Mouse (Mus musculus) kidney, adult 8-10 months (tissue): ENCODE results near the gene Trak1.

Source experiments
- DNase-seq, 2 experiments: peaks; one replicate each; pipeline ENCODE4 v3.0.0; 2022

Trak1 gene

GRCm38 (mm10) chr9:121298065-121298398, 730 bp downstream of the Trak1 start:
- no peak for DNase-seq

GRCm38 (mm10) chr9:121298411-121299091, 1.2 kb downstream of the Trak1 start:
- peak in 1 of 2 experiments; percentile 44 for DNase-seq

- no peak for DNase-seq
These were observed 2.0 kb downstream of the Trak1 start for GRCm38 (mm10) chr9:121299223-121299755.

- no peak for DNase-seq
These were observed 2.8 kb downstream of the Trak1 start for GRCm38 (mm10) chr9:121299976-121300570.

GRCm38 (mm10) chr9:121301041-121301920, 4.0 kb downstream of the Trak1 start:
- no peak for DNase-seq

GRCm38 (mm10) chr9:121302543-121302942, 5.2 kb downstream of the Trak1 start:
- DNase-seq: peak in 1 of 2 experiments; percentile 37

GRCm38 (mm10) chr9:121303086-121303485, 5.8 kb downstream of the Trak1 start:
- peak in 1 of 2 experiments; percentile 15 for DNase-seq

GRCm38 (mm10) chr9:121303748-121304147, 6.4 kb downstream of the Trak1 start:
- DNase-seq: peak in 1 of 2 experiments; percentile 65

GRCm38 (mm10) chr9:121304520-121304919, 7.2 kb downstream of the Trak1 start:
- DNase-seq: no peak

- DNase-seq: no peak
These were observed 8.2 kb downstream of the Trak1 start for GRCm38 (mm10) chr9:121305456-121305855.

GRCm38 (mm10) chr9:121309287-121309686, 12.0 kb downstream of the Trak1 start:
- no peak for DNase-seq

GRCm38 (mm10) chr9:121310501-121310900, 13.2 kb downstream of the Trak1 start:
- no peak for DNase-seq

GRCm38 (mm10) chr9:121311846-121312236, 14.5 kb downstream of the Trak1 start:
- DNase-seq: peak in 1 of 2 experiments; percentile 24

GRCm38 (mm10) chr9:121312237-121312891, 15.1 kb downstream of the Trak1 start:
- peak; percentile 46 to 74 for DNase-seq

- DNase-seq: peak; percentile 82 to 83
These were observed 16.5 kb downstream of the Trak1 start for GRCm38 (mm10) chr9:121313656-121314374.

GRCm38 (mm10) chr9:121314541-121315152, 17.3 kb downstream of the Trak1 start:
- no peak for DNase-seq

- DNase-seq: no peak
These were observed 18.7 kb downstream of the Trak1 start for GRCm38 (mm10) chr9:121315901-121316595.

- peak; percentile 33 to 55 for DNase-seq
These were observed 19.5 kb downstream of the Trak1 start for GRCm38 (mm10) chr9:121316621-121317405.

GRCm38 (mm10) chr9:121319323-121319966, 22.1 kb downstream of the Trak1 start:
- no peak for DNase-seq

GRCm38 (mm10) chr9:121320433-121320832, 23.1 kb downstream of the Trak1 start:
- no peak for DNase-seq
